Mouse (Mus musculus): ENCODE data around the gene Ecsit. TPM values are rescaled to one million over a fixed set of nuclear protein-coding genes. Genes with fewer than 3 reads are reported as not detected.

Gene Ecsit
- polyA plus RNA-seq, 1 experiment from 2014 or later = 31.5 TPM

GRCm38 (mm10) chr9:22050351-22050889, 34.8 kb downstream of the Ecsit start:
- H3K9ac ChIP-seq (replicated peaks) = peak overlapping the region; percentile 31; the same call in 1 of the 2 replicates
- 0 out of 2 replicates have a peak, but pooled peaks have one; percentile 28 for ATAC-seq (ENCODE audit: insufficient number of reproducible peaks, insufficient read depth, low FRiP score, low TSS enrichment, low read depth)
- peak overlapping the region; percentile 66 for H3K4me2 ChIP-seq
- 2% methylated on average over 42 of the region's 43 CpGs for WGBS
- peaks cover 87% of the 10 kb centered on the region for H3K27me3 ChIP-seq
- no peaks in the 10 kb centered on the region for H3K9me3 ChIP-seq
- H3K36me3 ChIP-seq = no peaks in the 10 kb centered on the region
- peaks cover 24% of the 10 kb centered on the region for H3K4me1 ChIP-seq (replicated peaks)
- H3K4me3 ChIP-seq (replicated peaks) = peak overlapping the region; percentile 42
- H3K27ac ChIP-seq = no peak overlapping the region

GRCm38 (mm10) chr9:22049721-22050270, 35.4 kb downstream of the Ecsit start:
- Histone ChIP-seq H3K9ac (replicated peaks) (no peak overlapping the region), H3K4me2 (no peak overlapping the region), H3K4me1 (replicated peaks) (peaks cover 23% of the 10 kb centered on the region), H3K36me3 (no peaks in the 10 kb centered on the region), H3K27me3 (peaks cover 81% of the 10 kb centered on the region), H3K4me3 (replicated peaks) (peak overlapping the region; percentile 42; the same call in 1 of the 2 replicates), H3K9me3 (no peaks in the 10 kb centered on the region), H3K27ac (no peak overlapping the region)
- 68% methylated on average over 4 of the region's 4 CpGs for WGBS
- no peak for ATAC-seq (ENCODE audit: insufficient number of reproducible peaks, insufficient read depth, low FRiP score, low TSS enrichment, low read depth)

- Histone ChIP-seq H3K4me2 (no peak overlapping the region), H3K4me1 (replicated peaks) (peaks cover 19% of the 10 kb centered on the region), H3K9ac (replicated peaks) (no peak overlapping the region), H3K36me3 (no peaks in the 10 kb centered on the region), H3K4me3 (replicated peaks) (no peak overlapping the region), H3K27me3 (peaks cover 76% of the 10 kb centered on the region), H3K27ac (no peak overlapping the region), H3K9me3 (no peaks in the 10 kb centered on the region)
- 75% methylated on average over 11 of the region's 11 CpGs for WGBS
- no peak for ATAC-seq (ENCODE audit: insufficient number of reproducible peaks, insufficient read depth, low FRiP score, low TSS enrichment, low read depth)
These were observed 35.9 kb downstream of the Ecsit start for GRCm38 (mm10) chr9:22049315-22049714.

GRCm38 (mm10) chr9:22047329-22047728, 37.9 kb downstream of the Ecsit start:
- Histone ChIP-seq H3K27me3 (peaks cover 56% of the 10 kb centered on the region), H3K9ac (replicated peaks) (no peak overlapping the region), H3K9me3 (no peaks in the 10 kb centered on the region), H3K4me1 (replicated peaks) (peaks cover 18% of the 10 kb centered on the region), H3K4me2 (no peak overlapping the region), H3K27ac (no peak overlapping the region), H3K4me3 (replicated peaks) (no peak overlapping the region), H3K36me3 (no peaks in the 10 kb centered on the region)
- WGBS = 53% methylated on average over 9 of the region's 9 CpGs
- ATAC-seq (ENCODE audit: insufficient number of reproducible peaks, insufficient read depth, low FRiP score, low TSS enrichment, low read depth) = no peak

GRCm38 (mm10) chr9:22041832-22042231, 43.4 kb downstream of the Ecsit start:
- Histone ChIP-seq H3K4me3 (replicated peaks) (no peak overlapping the region), H3K27ac (no peak overlapping the region), H3K27me3 (0 out of 2 replicates have a peak, but pooled peaks cover 2% of the 10 kb centered on the region), H3K9me3 (no peaks in the 10 kb centered on the region), H3K9ac (replicated peaks) (no peak overlapping the region), H3K4me1 (replicated peaks) (no peaks in the 10 kb centered on the region), H3K4me2 (no peak overlapping the region), H3K36me3 (no peaks in the 10 kb centered on the region)
- ATAC-seq (ENCODE audit: insufficient number of reproducible peaks, insufficient read depth, low FRiP score, low TSS enrichment, low read depth) = no peak
- 42% methylated on average over 2 of the region's 2 CpGs for WGBS

- no peak overlapping the region for H3K4me3 ChIP-seq (replicated peaks)
- peaks cover 7% of the 10 kb centered on the region for H3K4me1 ChIP-seq (replicated peaks)
- H3K27ac ChIP-seq = no peak overlapping the region
- no peaks in the 10 kb centered on the region for H3K9me3 ChIP-seq
- no peak overlapping the region for H3K4me2 ChIP-seq
- H3K9ac ChIP-seq (replicated peaks) = no peak overlapping the region
- no peaks in the 10 kb centered on the region for H3K36me3 ChIP-seq
- ATAC-seq (ENCODE audit: insufficient number of reproducible peaks, insufficient read depth, low FRiP score, low TSS enrichment, low read depth) = no peak
- 82% methylated on average over 10 of the region's 10 CpGs for WGBS
- 0 out of 2 replicates have a peak, but pooled peaks cover 5% of the 10 kb centered on the region for H3K27me3 ChIP-seq
These were observed 47.4 kb downstream of the Ecsit start for GRCm38 (mm10) chr9:22037826-22038225.

- ATAC-seq (ENCODE audit: insufficient number of reproducible peaks, insufficient read depth, low FRiP score, low TSS enrichment, low read depth) = no peak
- Histone ChIP-seq H3K4me1 (replicated peaks) (peaks cover 7% of the 10 kb centered on the region), H3K36me3 (no peaks in the 10 kb centered on the region), H3K4me3 (replicated peaks) (no peak overlapping the region), H3K4me2 (no peak overlapping the region), H3K9me3 (no peaks in the 10 kb centered on the region), H3K9ac (replicated peaks) (no peak overlapping the region), H3K27ac (no peak overlapping the region), H3K27me3 (0 out of 2 replicates have a peak, but pooled peaks cover 5% of the 10 kb centered on the region)
- WGBS = 52% methylated on average over 6 of the region's 6 CpGs
These were observed 49.8 kb downstream of the Ecsit start for GRCm38 (mm10) chr9:22035300-22036044.

- 90% methylated on average over 9 of the region's 9 CpGs for WGBS
- no peaks in the 10 kb centered on the region for H3K36me3 ChIP-seq
- H3K9ac ChIP-seq (replicated peaks) = no peak overlapping the region
- ATAC-seq (ENCODE audit: insufficient number of reproducible peaks, insufficient read depth, low FRiP score, low TSS enrichment, low read depth) = no peak
- no peak overlapping the region for H3K4me3 ChIP-seq (replicated peaks)
- H3K27me3 ChIP-seq = 0 out of 2 replicates have a peak, but pooled peaks cover 5% of the 10 kb centered on the region
- no peaks in the 10 kb centered on the region for H3K9me3 ChIP-seq
- no peak overlapping the region for H3K4me2 ChIP-seq
- H3K27ac ChIP-seq = no peak overlapping the region
- peaks cover 2% of the 10 kb centered on the region for H3K4me1 ChIP-seq (replicated peaks)
These were observed 54.9 kb downstream of the Ecsit start for GRCm38 (mm10) chr9:22030386-22030785.

GRCm38 (mm10) chr9:22028467-22028866, 56.8 kb downstream of the Ecsit start:
- H3K4me1 ChIP-seq (replicated peaks) = no peaks in the 10 kb centered on the region
- ATAC-seq (ENCODE audit: insufficient number of reproducible peaks, insufficient read depth, low FRiP score, low TSS enrichment, low read depth) = no peak
- H3K36me3 ChIP-seq = no peaks in the 10 kb centered on the region
- H3K4me3 ChIP-seq (replicated peaks) = no peak overlapping the region
- 67% methylated on average over 7 of the region's 7 CpGs for WGBS
- H3K27me3 ChIP-seq = no peaks in the 10 kb centered on the region; the same call in 1 of the 2 replicates
- no peak overlapping the region for H3K9ac ChIP-seq (replicated peaks)
- H3K27ac ChIP-seq = no peak overlapping the region
- no peaks in the 10 kb centered on the region for H3K9me3 ChIP-seq
- H3K4me2 ChIP-seq = no peak overlapping the region

GRCm38 (mm10) chr9:22024592-22024991, 60.6 kb downstream of the Ecsit start:
- no peaks in the 10 kb centered on the region; the same call in 1 of the 2 replicates for H3K27me3 ChIP-seq
- H3K4me1 ChIP-seq (replicated peaks) = no peaks in the 10 kb centered on the region
- no peaks in the 10 kb centered on the region for H3K9me3 ChIP-seq
- no peak overlapping the region for H3K9ac ChIP-seq (replicated peaks)
- H3K36me3 ChIP-seq = no peaks in the 10 kb centered on the region
- no peak overlapping the region for H3K4me2 ChIP-seq
- H3K27ac ChIP-seq = no peak overlapping the region
- H3K4me3 ChIP-seq (replicated peaks) = no peak overlapping the region
- 43% methylated on average over 8 of the region's 8 CpGs for WGBS
- no peak for ATAC-seq (ENCODE audit: insufficient number of reproducible peaks, insufficient read depth, low FRiP score, low TSS enrichment, low read depth)
